Mouse (Mus musculus): ENCODE measurements around the gene Tmem72.

DNA sequence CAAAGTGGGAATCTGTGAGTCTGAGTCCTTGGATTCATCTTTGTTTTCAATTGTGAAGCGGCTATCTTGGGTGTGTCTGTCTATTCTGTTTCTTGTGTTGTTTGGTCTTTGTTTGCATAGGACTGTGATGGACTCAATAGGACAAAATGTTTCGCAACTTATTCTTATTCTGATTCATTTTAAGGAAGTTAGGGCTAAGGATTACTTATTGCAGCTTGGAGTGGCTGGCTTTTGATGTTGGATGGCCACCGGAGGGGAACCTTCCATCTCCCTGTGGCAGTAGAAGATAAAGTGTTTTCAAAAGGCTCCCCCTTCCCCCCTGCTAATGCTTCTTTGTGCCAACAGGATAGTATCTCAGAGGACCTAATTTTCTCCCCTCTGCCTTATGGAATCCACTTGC, 39.7 kb upstream of the Tmem72 start:
- TF ChIP-seq CTCF (IDR thresholded peaks at IDR 0.05; ENCODE audit: control insufficient read depth, insufficient read depth, insufficient replicate concordance, low read depth, low read length) (no peak), POLR2A (IDR thresholded peaks at IDR 0.05; ENCODE audit: control insufficient read depth, low read depth, low read length) (no peak)
